Mouse (Mus musculus) mouse embryonic stem cell (cell line): Measurements from ENCODE around the gene Palm2.

Experiments
- in situ Hi-C, 2 experiments: fragments of 300-500 bp; cut with MboI; formaldehyde crosslinking; loops; 1 replicate in 1 of 2; 3 replicates in 1 of 2; pipeline ENCODE4 v1.14.3; 2019 to 2020; ENCODE audit warnings: low sequenced_read_pairs in 2 of 2, low pct_unique_long_range_greater_than_20kb in 1 of 2, mixed read lengths in 1 of 2; ENCODE audit not compliant: unreplicated experiment in 1 of 2

Gene Palm2

DNA sequence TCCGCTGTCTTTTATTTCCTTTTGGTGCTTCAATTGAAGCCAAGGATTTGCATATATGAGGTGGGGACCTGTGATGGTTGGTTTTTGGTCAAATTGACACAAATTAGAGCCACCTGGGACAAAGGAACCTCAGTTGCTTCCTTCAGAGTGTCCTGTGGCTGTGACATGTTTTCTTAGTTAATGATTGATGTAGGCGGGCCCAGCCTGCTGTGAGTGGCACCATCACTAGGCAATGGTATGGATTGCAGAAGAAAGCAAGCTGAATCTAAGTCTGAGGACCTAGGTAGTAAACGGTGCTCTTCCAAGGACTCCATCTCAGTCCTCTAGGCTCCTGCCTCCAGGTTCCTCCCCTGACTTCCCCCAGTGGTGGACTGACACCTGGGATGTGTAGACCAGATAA lies 76.5 kb downstream of the Palm2 start:
- in situ Hi-C loops = no loop called here

DNA sequence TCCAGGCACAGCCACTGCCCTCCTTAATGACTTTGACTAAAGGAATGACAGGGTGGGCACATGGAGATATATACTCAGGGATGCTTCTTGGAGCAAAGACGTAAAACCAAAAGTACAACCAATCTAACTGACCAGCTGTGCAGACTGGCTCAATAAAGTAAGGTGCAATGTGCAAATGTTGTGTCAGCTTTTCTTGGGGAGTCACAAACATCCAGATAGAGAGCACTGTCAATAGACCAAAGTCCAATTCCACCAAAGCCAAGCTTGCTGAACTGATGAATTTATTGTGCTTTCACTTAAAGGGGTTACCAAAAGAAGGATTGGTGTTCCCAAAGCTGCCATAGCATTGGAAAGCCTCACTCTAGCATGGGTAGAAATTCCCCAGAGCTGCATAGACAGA lies 77.7 kb downstream of the Palm2 start:
- in situ Hi-C loops = no loop called here

DNA sequence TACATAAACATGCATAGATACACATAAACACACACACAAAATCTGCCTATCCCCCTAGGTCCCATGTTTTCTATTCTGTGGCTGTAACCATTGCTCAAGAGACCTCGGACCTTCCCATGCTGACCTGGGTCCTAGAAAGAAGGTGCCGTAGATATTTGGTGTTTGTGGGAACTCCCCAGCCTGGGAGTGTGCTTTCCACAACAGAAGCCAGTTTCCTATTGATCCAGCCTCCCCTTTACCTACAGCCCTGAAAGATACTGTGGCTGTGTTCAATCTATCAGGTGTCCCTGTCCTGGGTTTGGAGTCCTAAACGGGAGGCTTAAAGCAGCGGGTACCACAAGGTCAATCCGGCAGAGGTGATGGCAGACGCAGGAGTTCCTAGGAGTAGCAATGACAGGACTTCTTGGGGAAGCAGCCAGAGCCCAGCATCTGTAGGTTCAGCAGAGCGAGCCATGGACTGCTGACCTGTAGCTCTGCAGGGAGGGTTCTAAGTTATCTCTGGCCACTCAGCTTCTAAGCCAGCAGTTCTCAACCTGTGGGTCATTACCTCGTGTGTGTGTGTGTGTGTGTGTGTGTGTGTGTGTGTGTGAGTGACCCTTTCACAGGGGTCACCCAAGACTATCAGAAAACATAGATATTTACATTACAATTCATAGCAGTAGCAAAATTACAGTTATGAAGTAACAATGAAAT lies 79.3 kb downstream of the Palm2 start:
- in situ Hi-C loops = no loop called here

DNA sequence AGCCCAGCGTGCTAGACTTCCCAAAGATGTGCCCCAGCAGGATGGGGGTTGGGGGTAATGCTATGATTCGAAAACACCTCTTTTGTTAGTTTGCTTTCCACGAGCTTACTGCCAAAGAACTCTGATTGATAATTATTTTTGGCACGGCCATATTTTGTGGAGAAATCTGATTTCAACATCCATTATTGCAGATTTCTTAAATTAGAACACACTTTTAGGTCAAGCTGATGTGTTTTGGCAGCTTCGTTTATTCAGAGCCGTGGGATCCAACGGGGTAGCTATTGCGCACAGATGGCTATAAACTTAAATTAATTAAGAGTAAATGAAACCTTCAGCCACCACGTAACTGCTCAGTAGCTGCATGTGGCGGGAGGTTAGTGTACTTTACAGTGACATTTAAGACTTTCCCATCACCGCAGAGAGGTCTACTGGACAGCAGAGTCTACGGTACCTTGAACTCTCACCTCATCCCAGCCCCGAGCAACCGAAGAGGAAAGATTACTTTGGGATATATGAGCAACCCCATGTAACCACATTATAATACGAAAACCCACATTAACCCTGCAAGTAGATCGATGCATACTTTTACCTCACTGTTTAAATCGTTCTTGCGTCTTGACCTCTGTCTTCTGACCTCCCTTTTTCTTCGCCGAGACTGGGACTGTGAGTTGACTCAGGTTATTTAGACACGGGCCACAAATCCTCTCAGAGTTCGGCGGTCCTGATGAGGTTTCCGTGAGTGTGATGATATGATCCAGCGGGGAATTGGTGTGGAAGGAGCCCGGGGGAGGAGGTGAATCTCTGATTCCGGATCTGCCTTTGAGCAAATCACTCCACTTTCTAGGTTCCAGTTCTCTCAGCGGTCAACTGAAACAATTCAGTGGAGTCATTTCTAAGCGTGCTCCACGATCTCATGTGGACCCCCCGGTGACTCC lies 80.2 kb downstream of the Palm2 start:
- in situ Hi-C loops = no loop called here

DNA sequence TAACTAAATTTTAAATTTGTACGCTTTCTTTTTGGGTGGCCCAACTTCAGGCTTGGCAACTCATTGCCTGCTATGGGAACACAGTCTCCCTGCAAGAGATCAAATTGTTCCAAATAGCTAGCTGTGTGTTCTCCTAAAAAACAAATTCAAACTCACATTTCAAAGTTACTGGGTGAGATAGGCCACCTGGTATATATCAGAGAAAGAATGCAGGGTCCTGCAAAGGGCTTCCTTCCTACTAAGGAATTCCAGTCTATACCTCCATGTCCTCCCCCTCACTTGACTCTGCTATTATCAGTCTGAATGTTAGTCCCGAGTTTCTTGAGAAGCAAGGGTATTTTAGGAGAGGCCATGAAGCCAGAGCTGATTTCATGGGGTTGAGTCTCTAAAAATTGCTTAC lies 81.3 kb downstream of the Palm2 start:
- in situ Hi-C loops = no loop called here

DNA sequence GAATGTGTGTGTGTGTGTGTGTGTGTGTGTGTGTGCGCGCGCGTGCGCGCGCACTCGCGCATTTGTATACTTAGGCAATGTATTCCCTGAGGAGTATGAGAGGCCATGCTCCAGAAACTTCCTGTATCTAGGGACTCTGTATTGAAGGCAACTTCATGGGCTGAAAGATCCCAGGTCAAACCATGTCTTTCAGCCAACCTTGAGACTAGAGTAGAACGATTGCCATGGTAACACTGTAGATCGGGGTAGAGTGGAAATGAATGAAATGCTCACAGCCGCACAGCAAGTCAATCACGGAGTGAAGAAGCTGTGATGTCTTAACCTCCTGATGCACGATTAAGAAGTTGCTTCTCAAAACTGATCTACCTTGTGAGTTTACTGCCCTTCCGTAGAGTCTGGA lies 89.4 kb downstream of the Palm2 start:
- in situ Hi-C loops = no loop called here

DNA sequence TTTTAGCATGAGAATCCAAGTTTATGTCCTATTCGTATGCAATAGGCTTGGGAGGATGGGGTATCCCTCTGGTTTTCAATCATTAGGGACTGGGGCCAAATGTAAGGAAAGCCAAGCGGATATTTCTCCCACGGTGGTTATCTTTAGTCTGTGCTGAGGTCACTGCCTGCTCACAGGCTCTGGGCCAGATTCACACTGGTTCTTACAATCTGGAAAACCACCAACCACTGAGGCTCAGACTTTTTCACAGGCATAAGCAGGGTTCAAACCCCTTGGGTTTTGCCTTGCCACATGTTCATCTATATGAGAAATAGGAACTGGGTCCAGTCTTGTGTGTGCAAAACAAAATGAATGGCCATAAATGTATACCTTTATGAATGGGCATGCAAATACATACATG lies 90.4 kb downstream of the Palm2 start:
- in situ Hi-C loops = no loop called here

DNA sequence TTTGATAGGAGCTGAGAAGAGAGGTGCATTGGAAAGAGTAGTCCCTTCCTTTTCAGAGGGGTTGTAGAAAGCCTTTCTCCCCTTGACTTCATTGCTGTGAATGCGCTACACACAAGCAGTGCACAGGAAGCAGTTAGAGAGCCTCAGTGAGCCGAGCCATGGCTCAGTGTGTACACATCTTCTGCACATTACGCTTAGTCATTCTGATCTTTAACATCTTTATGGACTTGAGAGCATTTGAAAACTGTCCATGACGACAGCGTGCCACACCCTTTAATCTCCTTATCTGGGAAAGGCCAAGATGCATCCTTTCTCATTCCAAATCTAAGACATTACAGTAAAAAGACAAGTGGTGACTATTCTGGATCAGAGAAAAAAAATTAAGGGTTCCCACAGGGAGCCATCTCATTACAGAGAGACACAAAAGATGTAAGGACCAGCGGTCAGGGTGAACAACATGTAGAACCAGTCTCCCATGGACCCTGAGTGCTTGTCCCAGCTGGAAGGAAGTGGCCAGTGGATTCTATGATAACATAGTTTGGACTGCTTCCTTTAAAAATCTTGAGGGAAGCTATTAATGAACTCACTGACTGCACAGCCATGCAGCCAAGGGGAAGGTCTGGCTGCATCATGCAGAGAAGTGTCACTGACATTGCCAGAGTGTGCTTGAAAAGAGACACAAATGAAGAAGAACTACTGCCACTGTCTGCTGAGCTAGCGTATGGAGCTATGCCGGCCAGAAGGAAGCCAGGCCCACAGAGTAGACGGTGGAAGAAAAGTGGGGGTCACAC lies 91.4 kb downstream of the Palm2 start:
- in situ Hi-C loops = no loop called here

DNA sequence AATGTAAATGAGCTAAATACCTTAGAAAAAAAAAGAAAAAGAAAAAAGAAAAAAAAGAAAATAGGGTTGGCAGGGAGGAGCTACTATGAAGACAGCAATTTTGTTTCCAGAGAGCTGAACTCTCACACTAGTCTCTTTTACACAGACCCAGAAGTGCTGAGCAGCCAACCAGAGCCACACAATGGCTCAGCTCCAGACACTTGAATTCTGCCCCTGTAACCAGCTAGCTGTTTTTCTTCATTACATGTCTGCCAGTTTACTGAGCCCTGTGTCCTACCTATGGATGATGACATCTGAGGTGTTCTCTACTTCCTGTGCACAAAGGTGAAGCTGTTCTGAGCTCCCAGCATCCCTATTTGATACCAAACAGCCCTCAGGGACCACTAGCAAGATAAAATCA lies 94.2 kb downstream of the Palm2 start:
- in situ Hi-C loops = no loop called here

DNA sequence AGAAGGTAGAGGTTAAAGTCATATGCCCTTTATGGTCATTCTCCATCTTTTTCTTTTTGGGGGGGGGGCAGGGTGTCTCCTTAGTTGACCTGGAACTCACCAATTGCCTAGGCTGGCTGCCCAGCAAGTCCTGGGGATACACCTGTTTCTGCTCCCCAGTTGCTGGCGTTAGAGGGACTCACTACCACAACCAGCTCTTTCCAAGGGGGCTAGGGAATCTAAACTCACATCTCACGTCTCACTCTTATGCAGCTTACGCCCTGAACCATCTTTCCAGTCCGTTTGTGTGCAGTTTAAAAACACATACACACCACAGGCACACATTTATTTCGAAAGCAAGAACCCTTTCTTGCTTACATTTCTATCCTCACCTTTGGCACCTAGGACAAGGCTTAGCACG lies 99.6 kb downstream of the Palm2 start:
- in situ Hi-C loops = no loop called here

DNA sequence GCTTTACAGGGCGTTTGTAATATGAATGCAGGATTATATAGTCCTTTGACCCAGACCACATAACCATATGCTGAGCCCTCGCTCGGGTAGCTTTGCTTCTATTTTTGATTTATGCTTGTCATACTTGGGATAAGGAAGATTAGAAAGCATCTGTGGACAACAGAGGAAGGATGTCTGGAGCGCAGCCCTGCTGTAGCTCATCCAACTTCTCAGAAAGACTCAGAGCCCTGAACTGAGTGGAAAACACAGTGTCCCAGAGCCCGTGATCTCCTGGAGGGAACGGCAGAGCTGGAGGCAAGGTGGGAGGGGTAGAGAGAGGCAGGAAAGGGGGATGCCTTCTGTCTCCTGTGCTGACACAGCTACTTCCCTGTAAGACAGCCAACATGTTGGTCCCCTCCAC lies 100.2 kb downstream of the Palm2 start:
- in situ Hi-C loops = no loop called here

DNA sequence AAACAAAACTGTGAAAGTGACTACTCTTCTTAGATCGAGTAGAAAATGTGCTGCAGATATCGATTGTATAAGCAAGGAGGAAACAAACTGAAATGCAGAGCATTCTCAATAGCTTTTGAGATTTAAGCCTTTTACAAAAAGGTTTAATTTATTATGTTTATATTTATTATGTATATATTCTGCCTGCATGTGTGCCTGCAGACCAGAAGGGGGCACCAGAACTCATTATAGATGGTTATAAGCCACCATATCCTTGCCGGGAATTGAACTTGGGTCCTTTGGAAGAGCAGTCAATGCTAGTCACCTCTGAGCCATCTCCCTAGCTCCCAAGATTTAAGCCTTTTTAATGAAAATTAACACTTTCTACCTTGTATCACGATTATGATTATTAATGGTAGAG lies 101.0 kb downstream of the Palm2 start:
- in situ Hi-C loops = no loop called here

DNA sequence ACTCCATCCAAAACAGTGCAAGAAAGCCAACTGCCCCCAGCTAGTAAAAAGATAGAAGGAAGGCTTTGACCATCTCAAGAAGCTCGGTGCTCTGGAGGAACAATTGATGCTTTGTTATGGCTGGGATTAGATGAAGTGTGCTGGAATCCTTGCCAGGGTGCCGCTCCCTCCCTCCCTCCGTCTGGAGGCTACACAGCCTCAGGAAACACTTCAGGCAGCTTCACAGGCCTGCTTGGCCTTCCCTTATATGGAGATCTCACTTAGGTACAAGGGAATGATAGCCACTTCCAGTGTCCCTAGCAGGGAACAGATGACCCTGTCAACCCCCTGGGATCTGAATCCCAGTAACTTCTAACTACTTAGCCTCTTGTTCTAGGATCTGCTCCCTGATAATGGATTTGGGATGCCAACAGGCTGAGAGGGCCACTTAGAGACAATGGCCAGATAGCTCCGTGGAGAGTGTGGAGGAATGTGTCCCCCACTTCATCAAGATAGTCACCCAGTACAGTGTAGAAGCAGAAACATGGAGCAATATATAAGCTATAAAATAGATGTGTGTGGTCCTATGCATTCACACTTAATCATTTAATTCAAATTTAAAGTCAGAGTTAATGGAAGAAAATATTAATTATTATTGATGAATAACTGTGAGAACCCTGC lies 104.1 kb downstream of the Palm2 start:
- in situ Hi-C loops = no loop called here

DNA sequence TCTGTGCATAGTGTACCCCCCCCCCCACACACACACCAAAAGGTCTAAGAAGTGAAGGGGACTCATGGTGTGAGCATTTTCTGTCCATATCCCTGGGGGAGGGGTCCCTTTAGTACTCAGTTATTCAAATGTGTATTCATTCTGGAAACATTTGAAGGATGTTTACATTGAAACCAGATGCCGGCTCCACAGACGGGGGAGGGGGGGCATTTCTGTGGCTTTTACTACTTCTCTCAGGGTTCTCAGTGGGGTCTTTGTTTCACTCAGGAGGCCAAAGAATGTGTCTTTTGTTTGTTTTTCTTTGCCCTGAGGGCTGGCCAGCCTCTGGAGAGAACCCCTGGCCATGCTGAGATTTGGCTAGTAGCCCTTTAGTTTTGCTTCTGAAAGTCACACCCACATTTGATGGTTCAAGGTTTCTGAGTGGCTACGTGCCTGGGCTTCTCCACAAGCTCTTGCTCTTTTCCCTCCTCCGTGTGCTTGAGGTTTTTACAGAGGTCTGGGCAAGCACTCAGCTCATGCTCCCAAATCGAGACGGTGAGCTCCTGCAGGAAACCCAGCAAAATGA lies 109.7 kb downstream of the Palm2 start:
- in situ Hi-C loops = no loop called here

DNA sequence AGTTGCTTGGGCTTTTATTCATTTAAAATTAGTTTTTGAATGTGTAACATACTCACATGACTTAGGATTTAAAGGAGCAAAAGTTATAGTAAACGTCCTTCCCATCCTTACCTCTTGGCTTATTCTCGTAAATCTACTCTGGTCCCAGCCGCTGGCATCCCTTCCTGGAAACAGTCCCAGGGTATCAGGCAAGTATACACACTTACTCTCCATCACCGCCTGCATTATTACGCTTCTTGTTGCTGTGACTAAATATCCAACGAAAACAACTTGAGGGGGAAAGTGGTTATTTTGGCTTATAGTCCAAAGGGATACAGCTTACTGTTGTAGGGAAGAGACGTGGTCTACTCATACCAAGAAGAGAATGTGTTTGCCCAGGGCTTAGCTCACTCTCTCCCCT lies 113.7 kb downstream of the Palm2 start:
- in situ Hi-C loops = no loop called here

DNA sequence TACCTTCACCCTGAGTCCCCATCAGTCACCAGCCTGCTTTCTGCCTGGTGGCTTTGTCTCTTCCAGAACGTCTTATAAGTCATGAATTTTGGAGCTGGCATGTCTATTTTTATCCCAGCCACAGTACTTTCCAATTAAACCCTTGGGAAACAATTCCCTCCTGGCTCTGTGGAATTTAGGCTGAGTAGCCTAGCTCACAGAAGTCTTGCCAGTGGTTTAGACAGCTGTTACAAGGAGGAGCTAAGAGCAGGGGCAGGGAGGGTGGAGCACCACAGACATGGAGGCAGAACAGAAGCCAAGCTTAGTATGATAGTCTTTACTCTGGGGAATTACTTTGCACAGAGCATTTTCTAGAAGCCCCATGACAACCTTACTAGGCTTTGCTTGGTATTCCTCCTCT lies 116.2 kb downstream of the Palm2 start:
- in situ Hi-C loops = no loop called here

DNA sequence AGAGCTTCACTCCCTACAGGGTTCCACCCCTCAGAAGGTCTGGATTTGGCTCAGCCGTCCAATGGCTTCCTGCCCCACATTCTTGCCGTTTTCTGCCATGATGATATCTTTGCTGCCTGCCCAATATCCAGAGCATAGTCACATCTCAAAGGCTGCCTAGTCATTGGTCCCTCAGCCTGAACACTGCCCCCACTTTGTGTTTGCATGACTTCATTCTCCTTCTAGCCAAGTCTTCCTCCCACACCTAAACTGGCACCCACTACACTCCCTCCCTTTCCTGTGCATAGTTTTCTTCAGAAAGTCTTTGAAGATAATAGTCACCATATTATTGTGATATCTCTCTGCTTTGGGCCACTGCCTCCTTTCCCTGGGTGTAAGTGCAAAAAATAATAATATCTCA lies 123.1 kb downstream of the Palm2 start:
- in situ Hi-C loops = no loop called here

DNA sequence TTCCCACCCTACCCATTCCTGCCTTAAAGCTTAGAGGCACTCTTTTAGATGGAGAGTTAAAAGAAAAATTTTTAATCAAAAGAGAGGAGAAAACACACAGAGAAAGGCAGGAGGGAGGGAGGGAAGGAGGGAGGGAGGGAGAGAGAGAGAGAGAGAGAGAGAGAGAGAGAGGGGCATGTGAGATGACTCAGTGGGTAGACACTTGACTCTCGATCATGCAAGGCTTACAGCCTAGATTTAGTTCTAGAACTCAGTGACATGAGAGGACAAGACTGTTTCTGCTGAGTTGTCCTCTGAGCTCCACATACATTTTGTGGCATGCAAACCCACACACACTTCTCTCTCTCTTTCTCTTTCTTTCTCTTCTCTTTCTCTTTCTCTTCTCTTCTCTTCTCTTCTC lies 125.4 kb downstream of the Palm2 start:
- in situ Hi-C loops = no loop called here
